Mouse (Mus musculus) erythroblast, embryonic 14.5 days (primary cell): ENCODE measurements around the gene Fcrlb.

Source experiments
- GATA1 ChIP-seq: IDR thresholded peaks from 2 replicates; pipeline ENCODE4 v1.6.1; 2012; ENCODE audit warnings: low read length, inconsistent platforms, mixed read lengths
- TAL1 ChIP-seq: IDR thresholded peaks from 3 replicates; pipeline ENCODE4 v1.6.1; 2012; ENCODE audit warnings: low read length, inconsistent platforms, mixed read lengths

DNA sequence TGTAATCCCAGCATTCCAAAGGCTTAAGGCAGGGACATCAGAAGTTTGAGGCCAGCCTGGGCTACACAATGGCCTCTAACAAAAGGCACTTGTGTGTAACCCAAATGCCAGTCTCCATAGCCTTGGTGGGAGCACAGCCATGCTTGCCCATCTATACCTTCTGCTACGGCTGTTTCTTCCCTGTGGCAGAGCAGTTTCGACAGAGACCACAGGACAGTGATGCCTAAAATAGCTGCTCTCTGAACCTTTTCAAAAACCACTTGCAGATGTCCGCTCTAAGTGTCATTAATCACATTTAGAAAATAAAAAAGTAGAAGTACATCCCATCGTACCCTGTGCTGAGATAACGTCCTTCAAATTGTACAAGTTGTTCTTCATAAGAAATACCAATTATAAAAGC is 47.3 kb downstream of the Fcrlb start:
- TF ChIP-seq GATA1: no peak
- no peak for TF ChIP-seq TAL1
